Mouse (Mus musculus) lung, adult 18-20 months (tissue): ENCODE measurements at regions not wholly inside any gene's neighbourhood (a gene's known extent, or its start where the extent isn't known, plus 50 kb on each side); places are given as distances from the start of the nearest gene placed in this dataset.

Source experiments
- DNase-seq, 2 experiments: peaks; one replicate each; pipeline ENCODE4 v3.0.0; 2022; ENCODE audit warnings: mixed read lengths in 2 of 2

DNA sequence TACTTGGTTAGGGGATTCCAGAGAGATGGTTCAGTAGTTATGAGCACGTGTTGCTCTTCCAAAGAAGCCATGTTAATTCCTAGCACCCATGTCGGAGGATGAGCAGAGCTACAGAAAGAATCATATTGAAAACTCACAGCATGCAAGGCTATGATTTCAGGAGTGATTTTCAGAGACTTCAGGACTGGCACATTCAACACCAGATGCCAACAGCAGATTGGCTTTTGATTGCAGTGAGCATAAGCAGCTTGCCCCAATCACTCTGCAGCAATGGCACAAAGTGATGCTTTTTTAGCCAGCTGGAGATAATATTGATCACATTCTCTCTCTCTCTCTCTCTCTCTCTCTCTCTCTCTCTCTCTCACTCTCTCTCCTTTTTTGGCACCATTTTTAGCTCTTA lies 166.6 kb upstream of the Chrm3 start:
- DNase-seq = no peak

DNA sequence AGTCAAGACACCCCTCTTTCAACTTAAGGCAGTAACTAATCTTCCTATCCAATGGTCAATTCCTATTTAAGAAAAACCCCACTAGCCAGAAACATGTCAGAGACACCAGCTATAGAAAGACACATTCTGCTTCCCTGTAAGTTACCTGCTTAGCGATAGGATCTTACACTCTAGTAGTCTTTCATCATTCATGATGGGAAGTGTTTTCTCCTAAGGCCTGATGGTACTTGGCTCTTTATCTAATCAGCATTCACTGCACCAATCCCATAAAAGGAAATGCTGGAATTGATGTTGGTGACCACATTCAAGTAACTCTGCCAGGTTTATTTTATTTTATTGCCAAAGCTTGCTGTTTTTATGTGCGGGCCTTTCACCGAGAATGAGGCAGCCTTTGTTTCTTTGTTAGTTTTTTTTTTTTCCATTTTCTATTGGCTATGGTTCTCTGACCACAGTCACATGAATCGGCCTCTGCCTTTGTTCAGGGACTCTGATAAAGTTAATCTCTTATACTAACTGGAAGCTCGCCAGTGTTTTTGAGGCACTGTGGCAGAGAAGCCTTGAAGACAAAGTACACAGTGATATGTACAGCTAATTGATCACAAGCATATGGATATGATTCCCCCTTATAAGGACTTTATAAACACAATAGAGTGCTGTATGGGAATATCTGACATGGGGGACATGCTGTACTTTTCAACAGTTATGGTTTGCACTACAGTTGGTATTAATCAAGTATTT lies 166.0 kb upstream of the Chrm3 start:
- no peak for DNase-seq

DNA sequence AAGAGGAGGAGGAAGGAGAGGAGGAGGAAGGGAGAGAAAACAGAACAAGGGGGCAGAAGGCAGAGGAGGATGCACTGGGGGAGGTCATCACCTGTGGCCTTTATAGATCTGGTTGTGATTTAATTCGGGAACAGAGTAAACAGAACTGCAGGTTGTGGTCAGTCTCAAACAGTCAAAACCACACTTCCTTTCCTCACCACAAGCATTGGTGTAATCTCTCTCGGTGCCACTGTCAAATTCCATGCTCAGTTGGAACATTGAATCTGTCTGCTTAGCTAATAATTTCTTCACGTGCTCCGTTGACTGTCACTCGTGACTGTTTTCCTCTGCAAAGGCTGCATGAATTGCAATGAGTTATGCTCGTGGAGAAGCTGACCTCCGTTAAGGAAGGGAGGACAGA lies 143.6 kb upstream of the Chrm3 start:
- no peak for DNase-seq

GRCm38 (mm10) chr13:10455323-10455722 lies 94.7 kb upstream of the Chrm3 start:
- no peak for DNase-seq

DNA sequence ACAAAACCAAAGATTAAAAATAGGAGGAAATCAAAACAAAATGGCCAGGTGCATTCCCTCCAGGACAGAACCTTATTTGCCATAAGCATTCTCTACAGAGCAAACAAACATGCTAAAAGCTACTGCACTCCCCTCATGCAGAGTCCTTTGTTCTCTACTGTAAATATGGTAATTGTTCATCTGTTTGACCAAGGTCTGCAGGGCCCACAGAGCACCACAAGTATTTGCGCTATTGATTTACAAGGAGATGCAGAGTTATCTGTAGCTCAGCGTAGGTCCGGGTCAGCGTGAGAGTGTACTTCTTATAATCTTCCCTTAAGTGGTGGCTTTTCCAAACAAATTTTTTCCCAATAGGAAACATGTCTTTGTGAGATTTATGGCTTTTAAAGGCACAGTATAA lies 94.0 kb upstream of the Chrm3 start:
- DNase-seq = no peak

DNA sequence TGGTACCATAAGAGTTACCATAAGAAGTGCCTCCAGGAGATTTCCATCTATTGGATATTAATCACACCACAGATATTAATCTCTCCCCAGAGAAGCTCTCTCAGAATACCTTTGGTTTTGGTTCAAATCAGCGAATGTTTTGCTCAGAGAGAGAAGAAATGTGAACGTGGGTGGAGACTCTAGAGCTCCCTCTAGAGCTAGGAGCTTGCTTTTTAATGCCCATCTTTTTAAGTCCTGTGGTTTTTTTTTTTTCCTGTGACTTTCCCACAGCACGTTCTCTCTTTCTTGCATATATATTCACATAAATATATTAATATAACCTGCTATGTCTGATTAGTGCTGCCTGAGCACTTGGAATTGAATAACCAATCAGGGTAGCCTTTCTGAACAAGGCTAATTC lies 90.4 kb upstream of the Chrm3 start:
- no peak for DNase-seq

DNA sequence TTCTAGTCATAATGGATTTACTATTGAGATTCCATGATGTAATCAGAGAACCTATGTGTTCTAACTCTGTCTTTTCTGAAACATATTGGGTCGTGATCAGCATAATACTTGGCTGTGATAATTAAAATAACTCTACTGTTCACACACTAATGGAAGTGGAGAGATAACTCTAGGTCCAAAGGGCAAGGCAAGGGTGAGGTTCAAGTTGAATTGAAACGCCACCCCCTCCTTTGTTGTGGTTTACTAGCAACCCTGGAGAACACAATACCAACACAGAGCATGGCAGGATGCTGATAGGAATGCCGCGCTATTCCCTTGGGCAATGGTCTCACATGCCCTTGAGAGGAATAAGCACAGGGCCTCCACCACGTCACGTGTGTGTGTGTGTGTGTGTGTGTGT lies 88.9 kb upstream of the Chrm3 start:
- no peak for DNase-seq

GRCm38 (mm10) chr13:10447806-10448205 lies 87.2 kb upstream of the Chrm3 start:
- DNase-seq = no peak

GRCm38 (mm10) chr13:10445679-10446078 lies 85.0 kb upstream of the Chrm3 start:
- no peak for DNase-seq
